Mouse (Mus musculus) thymus, adult 18-20 months (tissue): ENCODE data around the gene Cd164l2.
A peak's percentile ranks its signal among the peaks of the same experiment; 100 is the strongest.

Experiments
- DNase-seq, 2 experiments: peaks; one replicate each; pipeline ENCODE4 v3.0.0; 2022; ENCODE audit warnings: mixed read lengths in 2 of 2

Cd164l2 gene

DNA sequence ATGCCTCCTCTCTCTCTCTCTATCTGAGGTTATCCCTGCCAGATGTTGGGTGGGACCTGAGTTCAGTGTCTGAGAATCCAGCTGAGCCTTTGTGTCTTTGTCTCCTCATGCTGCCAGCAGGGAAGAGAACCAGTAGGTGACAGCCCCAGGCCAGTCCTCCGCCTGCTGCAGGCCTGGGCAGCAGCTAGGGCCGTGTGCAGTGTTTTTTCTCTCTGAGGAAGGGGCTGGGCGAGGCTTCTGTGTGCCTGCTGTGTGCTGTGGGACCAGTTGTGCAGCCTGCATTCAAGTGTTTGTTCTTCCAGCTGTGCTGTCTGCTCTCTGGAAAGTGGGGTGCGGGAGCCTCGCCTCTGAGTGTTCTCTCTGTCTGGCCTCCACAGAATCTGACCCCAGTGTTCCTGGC lies 11.9 kb downstream of the Cd164l2 start:
- DNase-seq, result no peak

DNA sequence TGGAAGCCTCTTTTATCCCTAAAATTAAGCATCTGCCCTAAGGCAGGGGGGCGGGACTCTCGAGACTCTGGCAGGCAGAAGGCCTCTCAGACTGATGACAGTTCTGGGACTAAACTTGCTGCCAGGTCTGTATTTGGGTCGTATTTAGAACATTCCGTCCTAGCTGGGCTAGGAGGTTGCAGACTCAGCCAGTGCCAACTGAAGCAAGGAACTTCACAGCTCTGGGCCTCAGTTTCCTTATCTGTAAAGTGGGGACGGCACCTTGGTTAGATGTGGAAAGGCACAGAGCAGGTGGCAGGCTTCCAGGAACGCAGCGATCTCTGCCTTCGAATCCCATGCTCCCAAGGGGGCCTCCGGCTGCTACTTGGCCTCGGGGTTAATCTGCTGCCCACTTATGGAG lies 14.1 kb downstream of the Cd164l2 start:
- DNase-seq, result no peak

DNA sequence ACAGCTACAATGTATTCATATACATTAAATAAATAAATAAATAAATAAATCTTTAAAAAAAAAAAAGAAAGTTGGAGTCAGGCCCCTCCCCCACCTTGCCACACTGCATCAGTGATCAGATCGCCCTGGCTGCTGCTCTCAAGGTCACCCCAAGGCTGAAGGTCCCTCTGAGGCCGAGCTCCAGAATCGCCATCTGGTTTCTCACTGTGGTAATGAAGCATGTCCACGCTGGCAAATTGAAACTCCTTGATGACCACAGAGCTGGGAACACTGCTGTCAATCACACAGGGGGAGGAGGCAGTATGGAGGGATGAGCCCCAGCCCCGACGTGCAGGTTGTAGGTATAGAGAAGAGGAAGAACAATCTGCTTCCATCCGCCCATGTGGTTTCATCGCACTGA lies 15.7 kb downstream of the Cd164l2 start:
- DNase-seq, result no peak

DNA sequence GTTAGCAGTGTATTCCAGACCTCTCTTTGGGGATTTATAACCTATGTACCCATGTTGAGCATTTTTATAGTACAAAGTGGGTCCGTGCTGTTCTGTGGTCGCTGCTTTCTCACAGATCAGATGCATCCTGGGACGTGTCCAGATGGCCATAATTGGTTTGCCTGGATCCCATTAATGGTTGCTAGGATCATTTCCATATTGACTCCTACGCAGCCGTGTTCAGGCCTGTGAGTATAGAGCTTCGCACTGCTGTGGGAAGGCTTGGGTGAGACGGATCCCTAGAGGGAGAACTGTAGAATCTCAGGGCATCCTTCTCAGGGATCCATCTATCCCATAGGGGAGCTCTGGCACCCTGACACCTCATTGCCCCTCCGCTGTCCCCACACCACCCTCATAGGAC lies 17.7 kb downstream of the Cd164l2 start:
- no peak for DNase-seq

DNA sequence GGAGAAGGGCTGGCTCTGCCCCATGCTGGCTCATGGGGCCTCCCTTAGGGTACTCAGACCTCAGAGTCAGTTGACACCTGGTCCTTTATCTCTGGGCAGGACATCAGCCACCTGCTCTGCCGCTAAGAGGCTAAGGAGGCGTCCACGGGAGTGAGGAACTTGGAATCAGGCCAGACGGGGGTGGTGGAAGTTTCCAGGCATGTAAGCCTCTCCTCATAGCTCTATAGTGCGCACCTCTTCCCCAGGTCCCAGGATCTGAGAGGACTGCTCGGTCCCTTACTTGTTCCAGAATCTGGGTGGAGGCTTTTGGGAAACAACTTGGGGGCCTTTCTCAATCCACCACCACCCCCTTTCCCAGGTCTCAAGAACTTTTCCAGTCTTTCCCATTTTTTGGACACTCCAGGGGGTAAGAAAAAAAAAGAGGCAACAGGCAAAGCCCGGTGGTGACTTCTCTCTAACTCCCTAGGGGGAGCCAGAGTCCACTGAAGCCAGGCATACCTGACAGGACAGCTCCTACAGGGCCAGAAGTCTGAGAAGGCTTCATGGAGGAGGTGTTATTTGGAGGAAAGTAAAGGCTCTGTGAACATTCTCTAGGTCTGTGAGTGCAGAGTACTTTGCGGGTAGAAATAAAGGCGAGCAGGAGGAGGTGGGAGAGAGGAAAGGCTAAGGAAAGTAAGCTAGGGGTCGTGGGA lies 21.5 kb downstream of the Cd164l2 start:
- DNase-seq, result no peak

DNA sequence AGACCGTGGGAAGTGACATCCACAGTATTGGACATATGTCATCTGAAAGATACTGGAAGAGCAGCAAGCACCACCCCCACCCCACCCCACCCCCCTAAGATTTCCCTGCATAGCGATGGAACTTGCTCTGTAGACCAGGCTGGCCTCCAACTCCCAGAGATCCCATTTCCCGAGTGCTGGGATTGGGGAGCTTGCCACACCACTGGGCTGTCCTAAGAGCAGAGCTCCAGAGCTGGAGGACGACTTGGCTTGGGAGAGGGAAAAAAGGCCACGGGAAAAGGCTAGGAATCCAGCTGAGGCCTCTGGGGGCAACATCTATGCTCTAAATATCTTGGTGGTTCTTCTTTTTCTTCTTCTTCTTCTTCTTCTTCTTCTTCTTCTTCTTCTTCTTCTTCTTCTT lies 22.8 kb downstream of the Cd164l2 start:
- DNase-seq, result no peak

DNA sequence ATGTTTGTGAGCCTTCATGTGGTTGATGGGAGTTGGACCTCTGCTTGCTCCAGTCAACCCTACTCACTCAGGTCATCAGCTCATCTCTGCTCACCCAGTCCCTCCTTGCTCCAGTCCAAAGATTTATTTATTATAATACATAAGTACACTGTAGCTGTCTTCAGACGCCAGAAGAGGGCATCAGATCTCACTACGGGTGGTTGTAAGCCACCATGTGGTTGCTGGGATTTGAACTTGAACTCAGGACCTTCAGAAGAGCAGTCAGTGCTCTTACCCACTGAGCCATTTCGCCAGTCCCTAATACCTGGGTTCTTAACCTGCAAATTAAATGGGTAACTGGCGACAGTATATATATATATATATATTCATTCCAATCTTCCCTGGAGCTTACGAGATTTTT lies 23.5 kb downstream of the Cd164l2 start:
- DNase-seq, result no peak

DNA sequence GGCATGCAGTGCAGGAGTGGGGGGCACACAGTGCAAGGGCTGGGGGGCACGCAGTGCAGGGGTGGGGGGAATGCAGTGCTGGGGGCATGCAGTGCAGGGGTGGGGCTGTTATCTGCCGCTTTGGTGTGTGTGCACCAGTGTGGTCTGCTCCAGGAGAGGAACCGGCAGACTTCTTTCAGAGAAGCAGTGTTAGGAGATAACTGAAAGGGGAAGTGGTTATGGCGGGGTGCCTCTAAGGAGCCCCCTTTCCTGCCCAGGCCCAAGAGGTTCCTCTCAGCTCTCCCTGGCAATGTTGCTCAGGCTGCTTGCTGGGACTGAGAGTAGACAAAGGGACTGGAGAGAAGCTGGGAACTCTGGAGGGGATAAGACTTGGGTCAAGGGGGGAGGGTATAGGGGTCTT lies 26.0 kb downstream of the Cd164l2 start:
- DNase-seq, result peak; percentile 43 to 57

DNA sequence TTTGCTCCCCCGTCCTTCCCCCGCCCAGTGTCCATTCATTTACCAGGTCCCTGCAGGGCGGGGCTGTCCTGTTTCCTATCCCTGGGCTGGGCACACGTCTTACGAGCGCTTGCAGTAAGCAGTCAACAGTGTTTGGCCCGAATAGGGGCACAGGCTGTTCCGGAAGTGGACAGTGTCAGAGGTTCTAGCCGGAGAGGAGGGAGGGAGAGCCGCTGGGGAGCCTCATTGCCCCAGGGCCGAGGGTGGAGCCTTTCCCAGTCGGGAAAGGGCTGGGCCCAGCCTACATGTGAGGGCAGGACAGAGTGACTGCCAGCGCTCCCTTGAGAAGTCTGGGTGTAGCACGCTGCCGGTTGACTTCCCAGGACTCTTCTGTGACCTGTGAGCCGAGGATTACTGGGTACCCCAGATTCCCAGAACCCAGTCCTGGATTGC lies 28.6 kb downstream of the Cd164l2 start, which contains the start of gene Map3k6:
Gene Map3k6, plus strand, starts transcription at position 329 of the 432 bp plus-strand sequence.
- peak; percentile 40 to 53 for DNase-seq

DNA sequence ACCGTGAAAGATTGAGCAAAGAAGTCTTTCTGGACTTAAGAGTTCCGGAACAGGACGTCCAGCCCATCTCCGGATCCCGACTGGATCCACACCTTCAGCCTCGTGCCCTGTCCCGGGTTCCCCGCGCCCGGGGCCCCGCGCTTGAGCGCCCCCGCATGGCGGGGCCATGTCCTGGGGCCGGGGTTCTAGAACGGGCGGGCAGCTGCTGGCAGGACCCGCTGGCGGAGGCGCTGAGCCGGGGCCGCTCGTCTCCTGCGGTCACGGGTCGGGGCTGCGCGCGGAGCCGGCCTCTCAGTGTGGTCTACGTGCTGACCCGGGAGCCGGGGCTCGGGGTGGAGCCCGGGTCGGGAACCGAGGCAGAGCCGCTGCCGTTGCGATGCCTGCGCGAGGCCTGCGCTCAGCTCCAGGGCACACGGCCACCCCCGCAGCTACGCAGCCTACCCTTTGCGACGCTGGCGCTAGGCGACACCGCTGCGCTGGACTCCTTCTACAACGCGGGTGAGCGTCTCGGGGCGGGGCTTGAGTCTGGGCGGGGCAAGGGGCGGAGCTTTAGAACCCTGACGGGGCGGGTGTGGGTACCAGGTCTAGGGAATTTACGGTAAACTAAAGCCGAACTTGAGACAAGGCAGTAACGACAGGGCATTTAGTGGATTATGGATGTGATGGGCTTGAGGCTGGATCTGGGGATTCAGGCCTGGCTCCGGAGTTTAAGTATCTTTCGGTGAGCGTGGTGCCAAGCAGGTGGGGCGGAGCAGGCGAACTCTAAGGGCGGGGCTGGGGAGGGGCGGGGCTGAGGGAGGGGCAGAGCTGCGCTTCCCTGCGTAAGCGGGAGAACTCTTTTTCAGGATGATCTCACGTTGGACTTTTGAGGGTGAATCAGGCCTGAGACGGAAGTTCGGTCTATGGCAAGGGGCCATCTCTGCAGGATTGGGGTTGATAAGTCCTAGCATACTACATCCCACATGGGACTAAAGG lies 29.3 kb downstream of the Cd164l2 start:
- peak; percentile 78 to 83 for DNase-seq

DNA sequence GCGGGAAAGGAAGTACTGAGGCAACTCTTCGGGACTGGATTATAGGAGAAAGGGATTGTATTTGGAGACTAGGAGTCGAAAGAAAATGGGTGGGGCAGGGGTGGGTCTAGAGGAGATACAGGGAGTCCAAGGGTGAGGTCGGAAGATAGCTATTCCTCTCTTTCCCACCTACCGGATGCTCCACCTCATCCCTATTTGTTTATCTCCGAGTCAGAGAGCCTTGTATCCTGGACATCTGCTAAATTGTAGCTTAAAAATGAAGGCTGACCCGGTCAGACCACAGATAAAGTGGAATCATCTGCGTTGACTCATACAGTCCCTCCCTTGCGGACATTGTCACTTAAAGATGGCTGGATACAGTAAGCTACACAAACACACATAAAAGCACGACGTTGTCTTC lies 30.0 kb downstream of the Cd164l2 start:
- no peak for DNase-seq

DNA sequence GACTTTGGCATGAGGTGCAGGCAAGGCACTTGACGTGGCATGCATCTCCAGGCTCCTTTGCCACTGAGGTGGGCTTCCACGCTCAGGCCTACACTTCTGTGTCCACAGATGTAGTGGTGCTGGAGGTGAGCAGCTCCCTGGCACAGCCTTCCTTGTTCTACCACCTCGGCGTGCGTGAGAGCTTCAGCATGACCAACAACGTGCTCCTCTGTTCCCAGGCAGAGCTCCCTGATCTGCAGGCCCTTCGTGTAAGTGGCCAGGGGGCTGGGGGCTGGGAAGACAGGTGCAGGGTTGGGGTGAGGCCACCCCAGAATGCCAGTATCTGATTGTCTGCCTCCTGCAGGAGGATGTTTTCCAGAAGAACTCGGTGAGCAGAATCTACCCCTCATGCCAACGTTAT lies 30.8 kb downstream of the Cd164l2 start:
- no peak for DNase-seq

DNA sequence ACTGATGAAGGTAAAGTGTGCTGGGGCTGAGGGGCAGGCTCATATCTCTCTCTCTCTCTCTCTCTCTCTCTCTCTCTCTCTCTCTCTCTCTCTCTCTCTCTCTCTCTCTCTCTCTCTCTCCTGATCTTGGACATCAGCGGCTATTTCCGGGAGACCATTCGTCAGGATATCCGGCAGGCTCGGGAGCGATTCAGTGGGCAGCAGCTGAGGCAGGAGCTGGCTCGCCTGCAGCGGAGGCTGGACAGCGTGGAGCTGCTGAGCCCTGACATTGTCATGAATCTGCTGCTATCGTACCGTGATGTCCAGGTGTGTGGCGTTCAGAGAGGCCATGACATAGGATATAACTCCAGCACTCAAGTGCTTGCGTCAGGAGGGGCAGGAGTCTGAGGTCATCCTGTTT lies 31.6 kb downstream of the Cd164l2 start:
- no peak for DNase-seq

DNA sequence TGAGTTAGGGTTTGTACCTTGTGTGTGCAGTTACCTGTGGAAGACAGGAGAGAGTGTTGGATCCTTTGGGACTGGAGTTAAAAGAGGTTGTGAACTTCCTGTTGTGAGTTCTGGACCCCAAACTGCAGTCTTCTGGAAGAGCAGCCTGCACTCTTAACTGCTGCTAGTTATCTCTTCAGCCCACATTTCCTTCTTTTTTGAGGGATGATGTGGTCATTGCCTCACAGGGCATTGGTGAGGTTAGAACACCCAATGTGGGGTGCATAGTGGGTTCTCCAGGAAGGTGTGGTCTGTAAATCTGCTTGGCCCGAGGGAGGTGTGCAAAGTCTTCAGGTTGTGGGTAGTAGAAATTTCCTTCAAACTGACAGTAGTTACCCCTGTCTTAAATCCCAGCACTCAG lies 32.4 kb downstream of the Cd164l2 start:
- no peak for DNase-seq

DNA sequence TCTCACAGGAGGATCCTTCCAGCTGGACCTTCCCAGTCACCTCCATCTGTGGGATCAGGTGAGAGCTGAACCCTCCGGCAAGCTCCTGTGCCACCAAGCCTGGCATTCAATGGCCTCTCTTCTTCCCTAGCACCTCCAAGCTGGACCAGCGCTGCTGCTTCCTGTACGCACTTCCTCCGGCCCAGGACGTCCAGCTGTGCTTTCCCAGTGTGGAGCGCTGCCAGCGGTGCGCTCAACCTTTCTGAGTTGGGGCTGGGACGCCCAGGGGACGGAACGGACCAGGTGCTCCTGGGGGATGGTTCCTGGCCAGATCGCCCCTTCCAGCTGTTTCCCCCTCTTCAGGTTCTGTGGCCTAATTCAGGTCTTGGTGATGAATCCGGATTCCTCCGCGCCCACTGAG lies 35.1 kb downstream of the Cd164l2 start:
- DNase-seq, result no peak

DNA sequence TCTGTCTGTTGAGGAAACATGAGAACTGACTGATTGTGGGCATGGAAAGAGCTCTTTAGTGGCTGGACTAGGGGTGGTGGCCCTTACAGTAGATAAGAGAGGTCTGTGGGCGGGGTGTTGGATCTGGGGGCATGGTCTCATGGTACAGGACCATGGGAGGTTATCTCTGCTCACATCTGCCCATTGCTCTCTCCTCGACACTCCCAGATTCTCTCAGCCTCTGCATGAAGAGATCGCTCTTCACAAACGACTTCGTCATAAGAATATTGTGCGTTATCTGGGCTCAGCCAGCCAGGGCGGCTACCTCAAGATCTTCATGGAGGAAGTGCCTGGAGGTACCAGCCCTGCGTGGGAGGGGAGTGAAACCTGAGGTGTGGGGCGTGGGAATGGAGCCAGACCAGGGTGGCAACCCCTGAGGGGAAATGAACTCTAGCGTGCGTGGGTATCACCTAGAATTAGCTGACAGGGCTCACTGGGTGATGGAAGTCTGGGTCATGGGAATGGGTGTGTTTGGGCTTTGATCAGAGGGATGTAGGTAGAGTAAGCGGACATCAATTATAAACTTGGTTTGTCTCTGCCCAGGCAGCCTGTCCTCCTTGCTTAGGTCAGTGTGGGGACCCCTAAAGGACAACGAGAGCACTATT lies 36.0 kb downstream of the Cd164l2 start:
- no peak for DNase-seq

DNA sequence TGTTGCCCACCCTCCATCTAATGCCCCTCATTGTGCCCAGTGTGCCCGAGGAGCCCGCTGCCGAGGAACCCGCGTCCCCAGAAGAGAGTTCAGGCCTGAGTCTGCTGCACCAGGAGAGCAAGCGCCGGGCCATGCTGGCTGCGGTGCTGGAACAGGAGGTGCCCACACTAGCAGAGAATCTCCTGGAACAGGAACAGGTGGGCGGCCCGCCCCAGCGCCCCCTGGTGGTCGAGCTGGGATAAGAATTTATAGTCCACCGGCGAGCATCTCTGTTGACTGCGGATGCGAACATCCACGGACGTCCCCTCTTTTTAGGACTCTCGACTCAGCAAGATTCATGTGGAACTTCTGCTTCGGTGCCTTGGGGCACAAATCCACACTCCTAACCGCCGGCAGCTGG lies 38.7 kb downstream of the Cd164l2 start:
- DNase-seq, result peak; percentile 65 to 72

DNA sequence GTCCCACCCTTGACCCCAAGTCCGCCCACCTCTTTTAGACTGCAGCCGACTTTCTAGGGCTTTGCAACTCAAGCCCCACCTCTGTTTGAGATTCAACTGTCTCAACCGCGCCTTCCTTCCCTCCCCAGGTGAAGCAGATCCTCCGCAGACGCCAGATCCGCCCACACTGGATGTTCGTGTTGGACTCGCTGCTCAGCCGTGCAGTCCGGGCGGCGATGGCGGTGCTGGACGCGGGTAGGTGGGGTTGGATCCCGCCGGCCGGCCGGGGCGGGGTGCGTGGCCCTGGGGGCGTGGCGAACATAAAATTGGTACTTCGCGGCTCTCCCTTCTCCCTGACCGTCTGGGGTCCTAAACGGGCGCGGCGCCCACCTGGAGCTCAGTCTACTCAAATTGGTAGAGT lies 39.3 kb downstream of the Cd164l2 start:
- DNase-seq, result no peak

DNA sequence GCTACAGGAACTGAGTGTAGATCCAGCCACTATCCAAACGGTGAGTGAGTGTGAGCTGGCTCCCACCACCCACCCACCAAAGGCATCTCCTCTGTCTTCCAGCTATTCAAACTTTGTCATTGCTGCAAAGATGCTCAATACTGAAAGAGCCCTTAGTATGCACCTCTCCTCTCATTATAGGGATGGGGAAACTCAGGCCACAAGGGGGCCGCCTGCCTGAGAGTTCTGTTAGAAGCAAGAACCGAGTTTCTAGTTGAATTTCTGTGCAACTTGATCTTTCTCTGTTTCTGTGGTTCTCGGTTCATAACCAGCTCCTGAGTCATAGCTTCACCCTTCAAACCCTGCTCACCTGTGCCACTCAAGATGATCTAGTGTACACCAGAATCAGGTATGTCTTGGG lies 40.2 kb downstream of the Cd164l2 start:
- DNase-seq, result no peak

DNA sequence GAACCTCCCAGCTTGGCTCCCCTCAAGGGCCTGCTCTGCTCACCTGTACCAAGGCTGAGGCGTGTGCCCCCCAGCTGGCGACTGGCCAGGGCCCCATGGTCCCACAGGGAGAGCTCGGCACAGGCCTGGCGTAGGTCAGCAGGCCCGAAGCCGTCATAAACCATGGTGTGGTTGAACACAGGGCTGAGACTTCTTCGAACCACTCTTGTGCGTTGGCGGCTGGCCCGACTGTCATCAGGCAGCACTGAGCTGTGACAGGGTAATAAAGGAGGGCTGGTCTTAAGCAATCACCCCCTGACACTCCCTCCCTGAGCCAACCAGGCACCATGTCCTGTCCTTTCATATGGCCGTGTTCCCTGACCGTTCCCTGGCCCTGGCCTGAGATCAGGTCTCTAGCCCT lies 41.5 kb downstream of the Cd164l2 start:
- no peak for DNase-seq

DNA sequence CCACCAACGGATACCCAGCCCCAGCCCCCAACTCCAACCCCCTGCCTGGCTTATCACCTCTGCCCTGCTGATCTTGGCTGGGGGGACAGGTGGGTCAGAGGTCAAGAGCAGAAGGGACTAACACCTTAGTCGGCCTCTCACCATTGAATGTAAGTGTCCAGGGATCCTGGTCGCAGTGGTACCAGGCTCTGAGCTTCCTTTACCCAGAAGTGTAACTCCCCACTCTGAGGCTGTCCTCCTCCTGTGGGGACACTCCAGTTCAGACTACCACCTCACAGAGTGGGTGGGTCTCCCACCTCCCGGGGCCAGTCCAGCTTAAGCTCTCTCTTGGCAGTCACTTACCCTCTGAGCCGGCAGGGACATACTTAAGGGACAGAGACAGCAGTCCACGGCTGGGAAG lies 43.5 kb downstream of the Cd164l2 start:
- DNase-seq, result no peak

DNA sequence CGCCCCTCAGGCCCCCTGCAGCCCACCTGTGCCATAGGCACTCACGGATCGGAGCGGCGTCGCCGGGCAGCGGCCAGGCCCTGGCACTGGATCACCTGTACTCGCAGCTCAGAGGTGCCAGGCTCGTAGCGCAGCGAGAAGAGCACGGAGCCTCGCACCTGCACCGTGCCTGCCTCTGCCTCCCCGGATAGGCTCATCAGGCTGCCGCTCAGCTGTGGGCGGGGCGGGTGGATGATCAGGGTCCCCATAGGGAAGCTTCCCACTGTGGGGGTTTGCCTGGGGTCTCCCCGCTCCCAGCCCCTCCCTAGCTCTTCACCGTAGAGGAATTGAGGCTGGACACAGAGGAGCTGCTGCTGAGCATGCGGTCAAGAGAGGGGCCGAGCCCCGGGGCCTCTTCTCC lies 44.9 kb downstream of the Cd164l2 start:
- DNase-seq, result no peak

DNA sequence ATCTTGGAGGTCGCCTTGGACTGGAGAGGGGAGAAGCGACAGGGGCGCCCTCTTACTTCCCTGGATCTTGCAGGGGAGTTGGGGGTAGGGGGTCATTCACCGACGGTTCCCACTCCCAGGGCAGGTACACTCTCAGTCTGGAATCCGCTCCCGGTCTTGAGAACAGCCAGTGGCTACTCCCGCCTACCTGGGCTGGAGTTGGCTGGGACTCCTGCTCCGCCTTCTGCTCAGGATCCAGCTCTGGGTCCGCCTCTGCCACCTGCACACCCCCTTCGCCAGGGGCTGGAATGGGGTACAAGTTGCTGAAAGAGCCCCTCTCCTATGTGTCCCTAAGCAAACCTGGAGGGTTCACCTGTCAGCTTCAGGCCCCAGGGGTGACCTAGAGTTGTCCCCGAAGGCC lies 45.3 kb downstream of the Cd164l2 start:
- no peak for DNase-seq
